Mouse (Mus musculus): ENCODE measurements around the gene D930007J09Rik.

- TF ChIP-seq CTCF (IDR thresholded peaks at IDR 0.05; ENCODE audit: control insufficient read depth, insufficient read depth, low read length) (no peak), POLR2A (IDR thresholded peaks at IDR 0.05; ENCODE audit: borderline replicate concordance, control insufficient read depth, low read depth, low read length) (no peak)
These were observed 26.3 kb downstream of the D930007J09Rik start for GRCm38 (mm10) chr13:32776350-32776749.

Measured in bone marrow, adult 2 months (tissue).